Mouse (Mus musculus) 416B (cell line): ENCODE data around the gene Pla2g6.

ENCODE experiments used
- DNase-seq: peaks from one replicate; pipeline ENCODE4 v3.0.0; 2011; ENCODE audit warnings: low read depth

The Pla2g6 gene

DNA sequence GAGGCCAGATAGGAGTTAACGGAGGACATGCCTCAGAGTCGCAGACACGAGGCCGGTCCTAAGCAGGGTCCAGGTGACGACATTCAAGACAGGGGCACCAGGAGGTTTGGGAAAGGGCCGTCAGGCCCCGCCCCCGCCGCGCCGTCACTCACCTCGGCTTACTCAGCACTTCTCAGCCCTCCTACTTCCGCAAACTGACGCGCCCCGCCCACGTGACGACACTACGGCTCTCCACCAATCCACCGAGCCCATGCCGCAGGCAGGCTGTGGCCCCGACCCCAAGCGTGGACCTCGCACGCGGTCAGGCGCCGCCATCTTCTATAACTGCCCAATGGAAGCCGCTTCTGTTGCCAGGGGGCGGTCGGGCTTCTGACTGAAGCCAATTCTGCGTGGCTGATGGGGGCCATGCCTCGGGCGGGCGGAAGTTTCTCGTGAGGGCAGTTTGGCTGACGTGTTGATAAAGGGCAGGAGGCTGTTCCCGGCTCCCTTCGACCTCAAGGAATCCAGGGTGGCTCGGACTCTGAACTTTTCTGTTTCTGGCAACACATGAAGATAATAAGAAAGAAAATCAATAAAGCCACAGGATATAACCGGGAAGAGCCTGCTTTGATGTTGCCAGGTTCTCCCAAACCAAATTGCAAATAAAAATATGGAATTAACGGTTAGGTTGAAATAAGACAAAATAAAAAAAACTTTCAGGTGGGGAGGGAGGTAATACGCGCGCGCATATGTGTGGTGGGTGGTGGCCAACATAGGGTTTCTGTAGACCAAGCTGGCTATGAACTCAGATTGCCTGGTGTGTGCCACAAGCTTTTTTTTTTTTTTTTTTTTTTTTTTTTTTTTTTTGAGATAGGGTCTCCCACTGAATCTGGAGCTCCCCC is at the start of gene Pla2g6:
Gene Pla2g6 (minus strand): TSS at position 333 of the 881 bp plus-strand sequence.
- DNase-seq: peak; percentile 100

- no peak for DNase-seq
Observed at GRCm38 (mm10) chr15:79377681-79378080, 49.5 kb upstream of the Pla2g6 start.

DNA sequence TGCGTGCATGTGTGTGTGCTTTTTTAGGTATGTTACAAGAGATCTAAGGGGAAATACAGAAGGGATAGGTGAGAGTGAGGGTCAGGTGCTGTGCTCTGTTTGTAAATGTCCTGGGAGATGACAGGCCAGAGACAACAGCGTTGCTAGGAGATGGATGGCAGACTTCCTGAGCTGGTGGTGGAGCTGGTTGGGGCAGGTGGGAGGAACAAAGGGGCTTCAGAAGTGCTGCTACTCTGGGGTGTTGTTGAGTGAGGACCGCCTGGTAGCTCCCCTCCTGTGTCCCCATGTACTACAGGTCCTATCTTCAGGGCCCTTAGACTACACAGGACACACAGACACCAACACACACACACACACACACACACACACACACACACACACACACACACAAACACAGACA is 46.6 kb upstream of the Pla2g6 start:
- no peak for DNase-seq

DNA sequence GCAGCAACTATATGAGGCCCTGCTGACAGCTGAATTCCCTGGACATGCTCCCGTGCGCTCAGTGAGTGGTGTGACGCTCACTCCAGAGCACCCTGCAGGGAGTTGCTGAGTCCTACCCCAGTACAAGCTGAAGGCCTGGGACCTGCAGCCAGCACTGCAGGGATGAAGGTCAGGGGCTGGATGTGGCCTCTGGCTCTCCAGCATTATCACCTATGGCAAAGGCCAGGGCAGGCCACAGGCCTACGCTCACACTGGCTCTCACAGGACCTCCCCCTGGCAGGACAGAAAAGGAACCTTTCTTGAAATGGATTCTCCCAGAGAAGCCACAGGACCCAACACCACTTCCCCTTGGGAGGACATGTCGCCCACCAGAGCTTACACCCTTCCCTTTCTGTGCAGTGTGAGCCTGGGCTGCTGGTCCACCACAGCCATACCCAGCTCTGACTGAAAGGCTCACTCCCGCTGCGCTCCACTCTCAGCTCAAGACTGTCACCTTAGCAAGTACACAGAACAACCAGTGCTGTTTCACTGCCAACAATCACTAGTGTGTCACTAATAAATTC is 42.2 kb upstream of the Pla2g6 start:
- DNase-seq: no peak

GRCm38 (mm10) chr15:79369452-79370280 is 41.5 kb upstream of the Pla2g6 start:
- DNase-seq: no peak

DNA sequence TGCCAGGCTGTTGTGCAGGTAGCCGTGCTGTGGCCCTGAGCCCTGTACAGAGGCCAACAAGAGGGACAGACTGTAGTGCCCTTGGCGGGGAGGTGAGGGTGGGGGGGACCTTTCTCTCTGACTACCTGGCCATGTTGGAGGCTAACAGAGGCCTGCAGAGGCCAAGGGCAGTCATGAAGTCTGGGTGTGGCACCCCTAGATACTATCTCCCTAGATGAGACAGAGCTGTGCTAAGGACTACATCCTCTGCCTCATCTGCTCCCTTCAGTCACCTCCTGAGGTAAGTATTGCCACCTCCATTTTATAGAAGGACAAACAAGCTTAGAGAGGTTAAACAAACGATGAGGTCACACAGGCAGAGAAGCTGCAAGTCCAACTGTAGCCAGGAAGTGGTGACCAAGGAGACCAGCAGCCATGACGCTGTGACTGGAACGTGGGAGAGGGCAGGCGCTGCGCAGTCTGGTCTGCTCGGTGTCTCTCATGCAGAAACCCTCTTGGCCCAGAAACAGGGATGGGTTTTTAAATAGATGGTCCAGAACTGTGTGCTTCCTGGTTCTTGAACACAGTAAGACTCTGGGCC is 40.8 kb upstream of the Pla2g6 start:
- no peak for DNase-seq

GRCm38 (mm10) chr15:79368313-79368811 is 40.2 kb upstream of the Pla2g6 start:
- no peak for DNase-seq

- DNase-seq: no peak
Observed at GRCm38 (mm10) chr15:79366402-79366801, 38.2 kb upstream of the Pla2g6 start.

GRCm38 (mm10) chr15:79365068-79365467 is 36.9 kb upstream of the Pla2g6 start:
- no peak for DNase-seq

DNA sequence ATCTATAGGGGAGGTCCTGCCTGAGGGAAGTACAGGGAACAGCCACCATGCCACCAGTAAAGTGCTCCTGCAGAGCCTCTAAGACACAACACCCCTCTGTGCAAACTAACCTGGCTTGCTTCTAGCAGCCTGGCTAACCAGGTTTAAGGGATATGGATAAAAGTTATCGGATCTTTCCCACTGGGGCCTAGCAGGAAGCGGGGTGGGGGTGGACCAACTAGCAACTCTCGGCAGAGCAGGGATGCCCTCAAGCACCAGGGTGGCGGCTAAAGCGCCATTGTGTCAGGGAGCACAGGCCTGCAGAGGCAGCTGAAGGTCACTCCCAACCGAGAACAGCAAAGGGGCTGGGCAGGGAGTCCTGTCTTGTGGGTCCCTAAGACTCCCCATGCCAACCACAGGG is 35.9 kb upstream of the Pla2g6 start:
- no peak for DNase-seq

GRCm38 (mm10) chr15:79361023-79361422 is 32.8 kb upstream of the Pla2g6 start:
- DNase-seq: peak; percentile 35

GRCm38 (mm10) chr15:79360371-79360770 is 32.2 kb upstream of the Pla2g6 start:
- no peak for DNase-seq

GRCm38 (mm10) chr15:79359954-79360353 is 31.8 kb upstream of the Pla2g6 start:
- no peak for DNase-seq

GRCm38 (mm10) chr15:79357974-79358690 is 29.9 kb upstream of the Pla2g6 start:
- no peak for DNase-seq

GRCm38 (mm10) chr15:79357036-79357911 is 29.1 kb upstream of the Pla2g6 start:
- DNase-seq: peak; percentile 23

GRCm38 (mm10) chr15:79356481-79356880 is 28.3 kb upstream of the Pla2g6 start:
- DNase-seq: no peak

GRCm38 (mm10) chr15:79354619-79355018 is 26.4 kb upstream of the Pla2g6 start:
- peak; percentile 66 for DNase-seq

DNA sequence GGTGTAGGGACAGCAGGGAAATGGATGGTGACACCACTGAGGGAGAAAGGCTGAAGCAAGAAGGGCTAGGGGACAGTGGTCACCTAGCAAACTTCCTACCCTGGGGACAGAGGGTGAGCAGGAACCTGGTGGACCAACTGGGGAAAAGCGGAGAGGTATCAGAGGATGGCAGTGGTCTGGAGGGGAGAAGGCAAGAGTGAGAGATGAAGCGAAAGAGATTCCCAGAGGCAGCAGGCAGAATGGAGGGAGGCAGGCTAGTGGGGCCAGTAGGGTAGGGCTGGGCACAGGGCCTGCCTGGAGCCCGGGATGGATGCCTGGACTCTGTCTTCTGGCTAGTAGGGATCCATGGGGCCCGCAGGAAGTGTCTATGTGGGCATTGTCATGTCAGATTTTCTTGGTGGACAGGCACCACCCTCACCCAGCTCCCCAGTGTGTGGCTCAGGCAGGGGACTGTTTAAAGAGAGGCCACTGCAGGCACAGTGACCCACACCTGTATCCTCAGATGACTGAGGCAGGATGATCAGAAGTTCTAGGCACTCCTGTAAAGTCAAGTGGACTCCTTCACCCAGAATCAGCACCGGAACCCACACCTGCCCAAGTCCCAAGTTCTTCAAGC is 25.6 kb upstream of the Pla2g6 start:
- DNase-seq: no peak

DNA sequence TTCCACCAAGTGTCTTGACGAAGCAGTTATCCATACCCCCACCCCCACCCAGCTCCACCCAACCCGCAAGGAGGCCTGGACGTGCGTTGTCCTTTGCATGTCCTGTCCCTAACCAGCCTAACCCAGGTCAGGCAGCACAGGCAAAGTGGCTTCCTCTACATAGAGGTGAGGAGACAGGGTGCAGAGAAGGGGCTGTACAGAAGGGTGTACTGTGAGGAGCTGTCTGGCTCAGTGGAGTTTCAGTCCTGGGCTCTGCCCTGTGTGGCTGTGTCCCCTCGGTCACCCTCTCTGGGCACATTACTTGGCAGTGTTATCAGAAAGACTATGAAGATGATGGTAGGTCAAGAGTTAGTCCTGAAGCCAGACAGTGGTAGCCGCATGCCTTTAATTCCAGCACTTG is 24.3 kb upstream of the Pla2g6 start:
- DNase-seq: no peak

DNA sequence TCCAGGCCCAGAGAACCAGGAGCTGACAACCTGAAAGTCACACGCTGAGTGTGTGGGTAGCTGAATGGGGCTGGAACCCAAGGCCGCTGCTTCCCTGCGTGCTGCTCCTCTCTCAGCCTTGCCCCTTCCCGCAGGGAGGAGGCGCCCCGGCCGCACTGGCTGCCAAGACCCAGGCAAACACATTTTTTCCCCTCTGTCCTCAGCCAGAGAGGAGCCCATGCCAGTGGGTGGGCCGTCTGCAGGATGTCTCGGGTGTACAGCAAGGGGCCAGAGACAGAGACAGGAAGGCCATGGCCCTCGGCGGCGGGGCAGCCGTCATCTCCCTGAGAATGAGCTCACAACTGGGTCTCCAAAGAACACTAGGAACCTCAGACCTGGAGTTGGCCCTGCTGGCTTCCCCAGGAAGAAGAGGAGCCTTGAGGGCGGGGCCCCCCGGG is 23.2 kb upstream of the Pla2g6 start:
- no peak for DNase-seq
